Mouse (Mus musculus) activated CD4-positive, CD25-positive, alpha-beta regulatory T cell, adult 4 months (primary cell): ENCODE data around the gene Scd3. TPM values are rescaled to one million over a fixed set of nuclear protein-coding genes. Genes with fewer than 3 reads are reported as not detected.
"Not testable (repeated sequence)": the region's sequence is repeated elsewhere in the genome, so short reads cannot be mapped to it uniquely, and the experiment has no call there.

Experiments used
- ATAC-seq: one replicate; pipeline ENCODE4 v1.8.0; 2017
- polyA plus RNA-seq, 2 experiments: library from polyadenylated mRNA; unstranded; fragments of 100-300 nt; shearing (Covaris generic); gene quantifications; one replicate each; pipeline ENCODE4 v1.2.1; 2017

Gene Scd3
- polyA plus RNA-seq, 2 experiments from 2014 or later: not detected

DNA sequence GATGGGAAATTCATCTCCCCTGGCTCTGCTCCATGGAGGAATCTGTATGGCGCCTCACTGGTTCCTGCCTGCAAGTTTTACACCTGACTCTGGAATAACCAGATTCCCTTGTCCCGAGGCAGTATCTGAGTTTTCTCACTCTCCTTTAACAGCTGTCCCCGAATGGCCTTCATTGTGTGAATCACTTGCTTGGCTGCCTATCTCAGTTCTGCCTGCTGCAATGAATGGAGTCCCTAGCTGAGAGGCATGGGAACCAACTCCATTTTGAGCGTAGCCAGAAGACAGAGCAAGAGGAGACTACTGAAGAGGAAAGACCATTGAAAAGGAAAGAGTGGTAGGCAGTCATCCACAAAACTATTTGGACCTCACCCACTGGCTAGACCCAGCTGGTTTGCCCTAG lies 70.6 kb downstream of the Scd3 start:
- ATAC-seq: no peak

DNA sequence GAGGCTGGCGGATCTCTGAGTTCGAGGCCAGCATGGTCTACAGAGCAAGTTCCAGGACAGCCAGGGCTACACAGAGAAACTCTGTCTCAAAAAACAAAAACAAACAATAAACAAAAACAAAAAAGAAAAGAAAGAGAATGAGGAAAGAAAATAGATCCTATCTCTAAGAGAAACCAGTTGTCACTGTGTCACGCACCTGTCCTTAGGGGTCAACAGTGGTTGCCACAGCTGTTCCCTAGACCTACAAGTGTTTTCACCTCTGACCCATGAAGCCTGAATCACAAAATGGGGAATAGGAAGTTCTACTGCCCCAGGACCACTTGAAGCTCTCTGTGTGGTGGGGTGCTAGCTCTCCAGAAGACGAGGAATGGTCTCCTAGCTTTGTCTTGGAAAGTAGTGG lies 71.4 kb downstream of the Scd3 start:
- no peak for ATAC-seq

DNA sequence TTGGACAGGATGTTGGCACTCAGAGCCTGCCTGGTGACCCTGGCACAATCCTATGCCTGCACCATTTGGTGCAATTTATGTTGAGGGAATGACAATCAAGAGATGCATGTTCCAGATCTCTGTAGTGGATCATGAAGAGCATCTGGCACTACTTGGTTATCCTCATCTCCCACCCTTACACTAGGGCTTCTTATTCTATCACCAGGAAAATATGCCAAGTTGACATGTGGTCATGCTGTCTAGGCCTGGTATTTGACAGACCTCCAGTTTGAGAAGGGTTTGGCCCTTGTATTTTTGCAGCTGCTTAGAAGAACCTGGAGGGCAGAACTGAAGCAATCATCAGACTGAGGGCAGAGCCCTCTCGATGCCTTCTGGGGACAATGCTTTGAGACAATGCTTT lies 72.3 kb downstream of the Scd3 start:
- no peak for ATAC-seq

DNA sequence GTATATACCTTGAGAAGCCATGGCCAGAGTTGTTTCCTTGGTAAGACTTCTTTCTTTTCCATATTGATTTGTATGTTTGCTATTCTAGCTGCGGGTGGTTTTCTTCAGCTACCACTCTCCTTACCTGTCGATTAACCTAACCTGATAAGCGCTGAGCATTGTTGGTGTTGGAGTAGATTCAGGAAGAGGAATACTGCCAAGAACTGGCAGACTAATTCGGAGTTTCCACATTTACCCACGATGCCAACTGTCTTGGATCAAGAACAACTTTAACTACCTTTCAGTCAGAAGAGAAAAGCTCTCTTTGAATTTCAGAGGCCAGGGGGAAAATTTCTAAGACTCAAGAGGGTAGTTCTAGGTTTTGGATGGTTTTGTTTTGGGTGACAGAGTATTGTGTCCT lies 73.8 kb downstream of the Scd3 start:
- ATAC-seq: no peak

DNA sequence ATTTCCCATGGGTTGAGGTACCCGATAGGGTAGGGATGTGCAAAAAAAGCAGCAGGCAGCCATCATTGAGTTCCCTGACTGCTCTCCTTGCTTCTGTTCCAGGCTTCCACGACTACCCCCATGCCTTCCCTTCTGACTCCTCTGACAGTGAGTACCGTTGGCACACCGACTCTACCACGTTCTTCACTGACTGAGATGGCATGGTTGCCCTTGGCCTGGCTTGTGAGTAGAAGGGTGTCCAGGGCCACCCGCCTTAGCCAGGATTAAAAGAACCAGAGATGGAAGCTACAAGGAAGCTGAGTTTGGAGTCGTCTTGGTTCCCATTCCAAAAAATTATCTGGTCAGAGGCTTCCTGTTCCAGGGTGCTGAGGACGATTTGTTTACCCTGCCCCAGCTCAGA lies 74.9 kb downstream of the Scd3 start:
- ATAC-seq: no peak

DNA sequence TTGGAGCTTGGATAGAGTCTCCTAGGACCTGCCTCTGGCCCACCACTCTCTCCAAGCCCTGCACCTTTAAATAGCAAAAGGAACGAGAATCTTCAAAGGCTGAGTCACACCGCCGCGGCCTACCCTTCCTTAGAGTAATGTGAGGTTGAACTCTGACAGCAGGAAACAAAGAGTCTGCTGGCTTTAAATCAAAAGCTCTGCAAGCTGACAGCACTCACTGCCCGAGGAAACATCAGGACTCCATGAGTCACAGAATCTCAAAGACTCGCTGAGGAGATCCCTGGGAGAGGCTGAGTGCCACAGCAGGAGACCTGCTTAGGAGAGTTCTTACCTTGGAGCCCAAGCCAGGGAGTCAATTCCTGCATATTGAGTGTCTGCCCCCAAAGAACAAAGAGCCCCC lies 77.7 kb downstream of the Scd3 start:
- peak; percentile 21 for ATAC-seq

DNA sequence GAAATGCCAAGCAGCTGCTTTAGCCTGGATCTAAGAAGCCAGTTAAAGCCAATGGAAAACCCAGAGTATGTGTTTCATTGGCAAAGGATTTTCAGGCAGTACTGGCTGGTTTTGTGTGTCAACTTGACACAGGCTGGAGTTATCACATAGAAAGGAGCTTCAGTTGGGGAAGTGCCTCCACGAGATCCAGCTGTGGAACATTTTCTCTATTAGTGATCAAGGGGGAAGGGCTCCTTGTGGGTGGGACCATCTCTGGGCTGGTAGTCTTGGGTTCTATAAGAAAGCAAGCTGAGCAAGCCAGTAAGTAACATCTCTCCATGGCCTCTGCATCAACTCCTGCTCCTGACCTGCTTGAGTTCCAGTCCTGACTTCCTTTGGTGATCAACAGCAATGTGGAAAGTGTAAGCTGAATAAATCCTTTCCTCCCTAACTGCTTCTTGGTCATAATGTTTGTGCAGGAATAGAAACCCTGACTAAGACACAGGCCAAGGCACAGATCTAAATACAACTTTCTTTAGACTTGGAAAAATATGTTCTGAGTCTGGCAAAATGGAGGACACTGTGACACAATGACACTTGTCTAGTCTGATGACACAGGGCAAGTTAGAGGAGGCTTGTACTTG lies 78.9 kb downstream of the Scd3 start:
- ATAC-seq: not testable (repeated sequence)

DNA sequence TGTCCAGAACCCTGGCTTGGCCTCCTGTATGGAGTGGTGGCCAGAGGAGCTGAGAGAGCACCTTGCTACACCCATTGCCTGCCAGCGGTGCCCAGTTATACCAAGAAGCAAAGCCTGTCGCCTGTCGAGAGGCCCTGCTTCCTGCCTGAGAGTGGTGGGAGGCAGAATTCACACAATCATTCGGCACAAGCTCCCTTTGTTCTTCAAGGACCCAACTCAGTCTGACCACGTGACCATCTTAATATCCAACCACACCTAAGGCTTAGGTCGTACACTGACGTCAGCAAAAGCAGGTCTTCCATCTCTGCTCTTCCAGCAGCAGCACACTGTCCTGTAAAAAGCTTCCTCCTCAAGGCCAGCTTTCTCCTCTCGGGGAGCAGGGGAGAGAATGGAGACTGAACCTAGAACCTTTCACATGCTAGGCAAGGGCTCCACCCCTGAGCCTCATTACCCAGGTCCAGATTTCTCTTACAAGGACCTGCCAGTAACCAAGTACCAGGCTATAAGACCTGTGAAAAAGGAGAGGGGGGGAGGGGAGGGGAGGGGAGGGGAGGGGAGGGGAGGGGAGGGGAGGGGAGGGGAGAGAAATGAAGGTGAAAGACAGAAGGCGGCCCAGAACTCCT lies 79.6 kb downstream of the Scd3 start:
- ATAC-seq: peak; percentile 24

DNA sequence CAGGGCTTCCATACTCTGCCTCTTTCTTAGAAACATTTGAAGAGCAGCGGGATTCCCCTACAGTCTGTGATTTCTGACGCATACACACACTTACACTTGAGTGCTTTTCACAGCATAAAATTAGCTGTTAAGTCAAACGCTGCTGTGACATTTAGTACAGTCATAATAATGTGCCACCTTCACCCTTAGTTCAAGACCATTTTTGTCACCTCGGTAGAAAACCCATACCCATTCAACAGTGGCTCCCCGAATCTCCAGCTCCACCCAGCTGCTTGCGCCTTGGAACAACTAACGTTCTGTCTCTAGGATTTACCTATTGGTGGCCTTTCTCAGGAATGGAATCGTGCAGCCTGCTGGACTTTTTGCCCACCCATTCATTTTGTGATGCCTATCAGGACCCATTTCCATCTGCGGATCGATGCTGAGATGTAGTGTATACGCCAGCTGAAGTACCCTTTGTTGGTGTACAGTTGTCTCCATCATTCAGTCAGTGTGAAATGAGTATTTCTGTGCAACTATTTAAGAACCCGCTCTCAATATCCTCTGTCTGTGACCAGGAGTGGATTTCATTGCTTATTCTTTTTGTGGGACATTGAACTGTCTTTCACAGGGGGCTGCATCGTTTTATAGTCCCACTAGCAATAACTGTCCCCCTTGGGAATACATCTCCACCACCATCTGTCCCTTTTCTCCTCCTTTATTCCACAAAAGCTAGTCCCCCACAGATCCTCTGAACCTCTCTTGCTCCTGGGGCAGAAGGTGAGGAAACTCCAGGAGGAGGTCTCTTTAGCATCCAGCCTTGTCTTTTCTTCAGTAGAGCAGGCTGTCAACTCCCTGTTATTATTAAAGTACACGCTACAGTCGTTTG lies 80.3 kb downstream of the Scd3 start:
- ATAC-seq: peak; percentile 53

DNA sequence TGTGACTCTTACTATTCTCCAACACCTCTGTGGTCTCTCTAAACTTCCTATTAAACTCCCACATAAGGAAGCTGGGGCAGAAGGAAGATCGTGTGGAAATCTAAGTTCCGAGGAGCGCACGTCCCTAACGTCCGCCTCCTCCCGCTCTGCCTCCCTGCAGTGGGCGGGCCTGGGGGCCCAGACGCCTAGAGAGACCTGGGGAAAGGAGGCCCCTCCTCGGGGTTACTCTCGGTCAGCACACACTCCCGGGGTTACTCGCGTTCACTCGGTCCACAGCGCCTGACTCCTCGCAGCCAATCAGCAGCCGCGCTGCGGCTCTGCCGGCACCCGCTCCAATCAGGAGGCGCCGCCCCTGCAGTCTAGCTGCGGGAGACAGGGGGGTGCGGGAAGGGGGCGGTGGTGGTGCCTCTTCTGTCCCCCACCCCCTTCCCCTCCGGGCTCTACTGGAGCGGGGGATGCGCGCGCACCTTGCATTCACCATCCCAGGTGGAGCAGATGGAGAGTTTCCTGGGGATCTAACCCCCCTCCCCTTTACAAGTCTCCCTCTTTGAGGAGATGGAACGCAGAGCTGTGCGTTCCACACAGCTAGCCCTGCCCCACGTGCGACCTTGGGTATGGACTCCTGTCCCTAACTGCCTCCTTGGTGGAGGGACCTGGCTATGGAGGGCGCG lies 81.1 kb downstream of the Scd3 start:
- ATAC-seq: peak; percentile 75

DNA sequence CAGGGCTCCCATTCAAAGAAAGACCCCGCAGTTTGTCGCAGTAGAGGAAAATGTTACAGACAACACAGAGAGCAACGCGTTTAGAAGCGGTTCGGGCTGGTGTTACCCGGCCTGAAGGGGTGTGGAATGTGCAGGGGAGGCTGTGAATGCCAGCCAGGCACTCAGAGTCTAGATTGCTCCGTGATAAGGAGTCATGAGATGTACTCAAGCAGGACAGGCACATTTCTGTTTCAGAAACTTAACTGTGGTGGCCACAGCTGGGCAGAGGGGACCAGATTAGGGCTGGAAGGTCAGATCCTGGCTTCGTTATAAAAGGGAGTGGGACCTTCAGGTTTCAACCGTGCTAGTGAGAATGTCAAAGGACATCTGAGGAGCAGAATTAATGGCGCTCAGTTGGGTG lies 81.7 kb downstream of the Scd3 start:
- no peak for ATAC-seq

DNA sequence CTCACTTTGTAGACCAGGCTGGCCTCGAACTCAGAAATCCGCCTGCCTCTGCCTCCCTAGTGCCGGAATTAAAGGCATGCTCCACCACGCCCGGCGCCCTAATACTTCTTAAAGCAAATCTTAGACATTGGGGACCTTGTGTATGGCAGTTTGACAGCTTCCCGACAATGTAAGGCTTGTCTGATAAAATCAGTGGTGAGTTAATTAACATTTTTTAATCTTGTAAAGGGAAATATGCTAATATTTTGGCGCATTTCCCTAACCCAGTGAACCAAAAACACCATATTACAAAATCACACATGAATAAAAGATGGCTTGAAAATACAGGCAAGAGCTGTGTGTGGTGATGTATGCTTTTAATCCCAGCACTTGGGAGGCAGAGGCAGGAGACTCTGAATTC lies 82.5 kb downstream of the Scd3 start:
- ATAC-seq: no peak

DNA sequence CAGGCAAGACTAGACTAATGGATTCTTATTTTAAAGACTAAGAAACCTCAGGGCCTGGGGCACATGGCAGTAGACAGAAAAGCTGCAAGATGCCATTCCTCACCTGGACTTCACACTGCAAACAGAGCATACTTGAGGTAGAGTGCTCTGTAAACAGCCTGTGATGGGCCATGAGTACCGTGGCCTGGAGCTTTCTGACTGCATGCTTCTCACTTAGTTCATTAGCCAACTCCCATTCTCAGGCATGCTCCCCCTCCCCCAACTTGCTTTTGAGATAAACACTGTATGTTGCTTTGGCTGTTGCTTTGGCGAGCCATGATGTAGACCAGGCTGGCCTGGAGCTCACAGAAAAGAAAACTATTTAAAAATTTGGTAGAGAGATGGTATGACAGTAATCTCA lies 83.0 kb downstream of the Scd3 start:
- no peak for ATAC-seq

DNA sequence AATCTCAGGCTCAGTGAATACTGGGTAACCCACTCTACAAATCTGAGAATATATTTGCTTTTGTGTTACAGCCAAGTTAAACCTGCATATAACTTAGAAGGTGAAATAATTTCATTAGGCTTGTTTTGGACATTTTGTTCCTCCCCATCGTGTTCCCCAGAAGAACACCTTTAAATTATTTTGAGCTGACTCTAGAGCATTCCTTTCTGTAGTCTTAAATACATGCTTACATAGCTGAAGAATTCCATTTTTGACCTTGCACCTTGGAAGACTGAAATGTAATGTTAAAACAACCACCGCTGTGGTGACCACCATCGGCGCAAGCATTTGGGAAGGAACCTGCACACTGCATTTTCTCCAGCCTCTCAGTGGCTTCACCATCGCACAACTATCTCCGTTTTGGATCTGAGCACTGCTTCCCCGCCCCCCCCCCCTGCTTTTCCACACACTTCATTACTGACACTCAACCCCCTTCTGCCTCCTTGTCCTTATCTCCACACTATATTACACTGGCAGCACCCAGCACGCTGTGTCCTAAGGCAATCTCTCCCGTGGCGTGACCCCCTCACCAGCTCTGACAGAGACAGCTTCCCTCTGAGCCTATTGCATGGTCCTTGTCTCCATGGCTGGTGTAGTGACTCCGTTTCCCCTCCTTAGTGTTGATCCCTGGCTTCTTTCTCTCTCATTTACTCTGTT lies 84.5 kb downstream of the Scd3 start:
- no peak for ATAC-seq

DNA sequence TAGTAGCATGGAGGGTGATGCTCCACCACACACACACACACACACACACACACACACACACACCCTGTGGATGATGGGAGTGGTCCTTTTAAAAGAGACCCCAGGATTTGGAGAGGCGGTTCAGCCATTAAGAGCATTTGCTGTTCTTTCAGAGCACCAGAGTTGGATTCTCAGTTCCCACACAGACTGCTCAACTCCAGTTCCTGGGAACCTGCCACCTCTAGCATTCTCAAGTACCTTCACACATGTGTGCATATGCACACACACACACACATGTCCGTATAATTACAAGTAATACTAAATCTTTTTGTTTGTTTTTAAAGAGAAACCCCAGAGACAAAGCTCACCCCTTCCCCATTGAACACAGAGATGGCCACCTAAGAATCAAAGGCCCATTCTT lies 89.0 kb downstream of the Scd3 start:
- ATAC-seq: no peak

DNA sequence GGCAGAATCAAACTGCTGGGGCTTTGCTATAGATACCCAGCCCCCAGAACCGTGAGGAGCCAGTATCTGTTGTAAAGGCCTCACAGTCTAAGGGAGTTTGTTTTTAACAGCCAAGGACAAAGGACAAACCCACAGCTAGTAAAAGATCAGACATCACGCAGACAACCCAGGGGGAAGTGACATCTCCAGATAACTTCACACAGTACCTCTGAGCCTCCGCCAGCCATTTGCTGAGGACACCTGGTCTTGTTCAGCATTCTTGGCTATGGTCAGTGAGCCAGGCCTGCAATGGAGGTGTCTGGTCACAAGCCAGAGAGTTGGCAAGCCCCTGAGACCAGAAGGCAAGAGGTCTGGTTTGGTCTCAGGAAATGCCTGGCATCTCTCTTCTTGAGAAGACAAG lies 89.4 kb downstream of the Scd3 start:
- no peak for ATAC-seq

DNA sequence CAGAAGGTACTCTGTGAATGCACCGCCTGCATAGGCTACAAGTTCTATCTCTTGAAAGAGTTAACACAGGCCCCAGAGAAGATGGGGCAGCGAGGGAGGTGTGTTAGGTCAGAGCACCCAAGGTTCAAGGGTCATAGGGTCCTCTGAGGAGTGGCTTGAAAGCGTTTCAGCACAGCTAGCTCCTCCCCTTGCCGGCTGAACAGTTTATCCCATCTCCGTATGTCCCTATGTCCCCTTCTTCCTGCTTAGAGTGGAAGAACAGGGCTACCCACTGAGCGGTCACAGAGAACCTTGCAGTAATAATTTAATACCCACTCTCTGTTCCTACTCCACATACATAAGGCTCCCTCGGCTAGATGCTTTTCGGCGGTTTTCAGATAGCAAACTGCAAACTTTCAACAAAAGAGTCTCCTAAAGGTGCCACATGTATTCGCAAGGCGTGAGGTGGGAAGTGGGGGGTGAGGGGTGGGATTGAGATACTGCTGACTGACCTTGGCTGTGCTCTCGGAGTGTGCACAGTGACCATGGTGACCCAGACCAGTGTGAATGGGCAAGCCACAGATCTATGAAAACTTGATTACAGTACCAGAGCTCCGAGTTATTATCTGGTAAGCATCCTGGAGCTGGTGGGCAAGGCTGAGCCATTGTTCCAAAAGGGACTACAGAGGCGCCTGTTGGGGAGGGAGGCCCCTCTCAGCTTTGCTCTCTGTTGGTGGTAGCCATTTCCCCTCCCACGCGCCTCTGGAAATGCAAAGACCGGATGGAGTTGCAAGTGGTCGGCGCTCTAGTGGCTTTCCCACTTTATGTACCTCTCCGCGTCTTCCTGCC lies 90.1 kb downstream of the Scd3 start, which contains the start of gene Scd2:
TSS of gene Scd2 (plus strand) at position 734 of the 828 bp plus-strand sequence.
- ATAC-seq: peak; percentile 22
